Mouse (Mus musculus) cortical plate, adult 2 months (tissue): ENCODE data around the gene Rangap1. TPM values are rescaled to one million over a fixed set of nuclear protein-coding genes. Genes with fewer than 3 reads are reported as not detected.

Source experiments
- H3K27ac ChIP-seq: fragments of 200-500 bp; 2 replicates; pipeline ENCODE4 v1.5.1; 2012; ENCODE audit warnings: low read length, control low read depth, inconsistent platforms; ENCODE audit not compliant: insufficient read depth
- H3K4me1 ChIP-seq: fragments of 200-500 bp; 2 replicates; pipeline ENCODE4 v1.6.1; 2011; ENCODE audit warnings: low read length; ENCODE audit not compliant: control insufficient read depth, insufficient read depth
- H3K4me3 ChIP-seq: fragments of 200-500 bp; 2 replicates; pipeline ENCODE4 v1.5.1; 2011; ENCODE audit warnings: mild to moderate bottlenecking, low read length, control low read depth; ENCODE audit not compliant: insufficient read depth
- CTCF ChIP-seq: fragments of 200-500 bp; IDR thresholded peaks from 2 replicates; pipeline ENCODE4 v1.5.1; 2011; ENCODE audit warnings: mild to moderate bottlenecking, control low read depth, low read length; ENCODE audit not compliant: insufficient read depth; ENCODE audit errors: extremely low read depth
- POLR2A ChIP-seq: fragments of 200-500 bp; IDR thresholded peaks from 2 replicates; pipeline ENCODE4 v1.6.1; 2011; ENCODE audit warnings: mild to moderate bottlenecking, low read length, control low read depth; ENCODE audit not compliant: insufficient read depth; ENCODE audit errors: extremely low read depth
- polyA plus RNA-seq: library from polyadenylated mRNA; depleted of rRNA; stranded (reverse); fragments of >200 nt; gene quantifications from 2 replicates; pipeline ENCODE4 v1.2.3, GENCODE M21; 2012; rRNA removed

Gene Rangap1
- 151 and 154 TPM in 2 replicates for polyA plus RNA-seq

GRCm38 (mm10) chr15:81744992-81745600, at the start of gene Rangap1, which contains the start of gene Zc3h7b:
Gene Rangap1 (minus strand): TSS chr15:81745530.
Gene Zc3h7b (plus strand): TSS chr15:81745057.
- no peaks in the 10 kb centered on the region; the same call in 1 of the 2 replicates for H3K4me1 ChIP-seq

GRCm38 (mm10) chr15:81792444-81792843, 47.1 kb upstream of the Rangap1 start:
- TF ChIP-seq CTCF (no peak), POLR2A (no peak)
- Histone ChIP-seq H3K27ac (no peak overlapping the region), H3K4me3 (no peak overlapping the region), H3K4me1 (no peaks in the 10 kb centered on the region)

More at GRCm38 (mm10) chr15:81744992-81745600, at the start of gene Rangap1, which contains the start of gene Zc3h7b:
- TF ChIP-seq POLR2A: peak; percentile 53
- no peak for TF ChIP-seq CTCF
- peak within 1 kb of the TSS; percentile 79 for H3K4me3 ChIP-seq
- peak within 1 kb of the TSS; percentile 92 for H3K27ac ChIP-seq

GRCm38 (mm10) chr15:81787525-81787924, 42.2 kb upstream of the Rangap1 start:
- TF ChIP-seq POLR2A (no peak), CTCF (no peak)
- Histone ChIP-seq H3K4me3 (no peak overlapping the region), H3K27ac (no peak overlapping the region), H3K4me1 (no peaks in the 10 kb centered on the region)

- Histone ChIP-seq H3K4me3 (no peak overlapping the region), H3K27ac (no peak overlapping the region), H3K4me1 (no peaks in the 10 kb centered on the region)
- TF ChIP-seq CTCF: no peak
- no peak for TF ChIP-seq POLR2A
These were observed 40.4 kb upstream of the Rangap1 start for GRCm38 (mm10) chr15:81785701-81786100.

- no peaks in the 10 kb centered on the region for H3K4me1 ChIP-seq
- no peak overlapping the region for H3K27ac ChIP-seq
- TF ChIP-seq CTCF (peak; percentile 27; the same call in 1 of the 2 replicates), POLR2A (no peak)
- no peak overlapping the region for H3K4me3 ChIP-seq
These were observed 39.4 kb upstream of the Rangap1 start for GRCm38 (mm10) chr15:81784762-81785161.

GRCm38 (mm10) chr15:81781816-81782215, 36.5 kb upstream of the Rangap1 start:
- no peaks in the 10 kb centered on the region for H3K4me1 ChIP-seq
- TF ChIP-seq POLR2A: no peak
- TF ChIP-seq CTCF: no peak
- H3K4me3 ChIP-seq: no peak overlapping the region
- H3K27ac ChIP-seq: no peak overlapping the region

GRCm38 (mm10) chr15:81776631-81777422, 31.5 kb upstream of the Rangap1 start:
- no peaks in the 10 kb centered on the region for H3K4me1 ChIP-seq
- no peak overlapping the region for H3K4me3 ChIP-seq
- no peak overlapping the region for H3K27ac ChIP-seq
- no peak for TF ChIP-seq POLR2A
- no peak for TF ChIP-seq CTCF

- Histone ChIP-seq H3K27ac (no peak overlapping the region), H3K4me3 (no peak overlapping the region), H3K4me1 (no peaks in the 10 kb centered on the region)
These were observed 29.3 kb upstream of the Rangap1 start for GRCm38 (mm10) chr15:81774505-81775171.

GRCm38 (mm10) chr15:81772431-81773120, 27.2 kb upstream of the Rangap1 start:
- no peaks in the 10 kb centered on the region for H3K4me1 ChIP-seq
- TF ChIP-seq POLR2A (no peak), CTCF (no peak)
- no peak overlapping the region for H3K27ac ChIP-seq

More at GRCm38 (mm10) chr15:81774505-81775171, 29.3 kb upstream of the Rangap1 start:
- no peak for TF ChIP-seq CTCF
- TF ChIP-seq POLR2A: no peak

More at GRCm38 (mm10) chr15:81772431-81773120, 27.2 kb upstream of the Rangap1 start:
- H3K4me3 ChIP-seq: no peak overlapping the region
